Mouse (Mus musculus): ENCODE results near the gene Prlh.

The Prlh gene

DNA sequence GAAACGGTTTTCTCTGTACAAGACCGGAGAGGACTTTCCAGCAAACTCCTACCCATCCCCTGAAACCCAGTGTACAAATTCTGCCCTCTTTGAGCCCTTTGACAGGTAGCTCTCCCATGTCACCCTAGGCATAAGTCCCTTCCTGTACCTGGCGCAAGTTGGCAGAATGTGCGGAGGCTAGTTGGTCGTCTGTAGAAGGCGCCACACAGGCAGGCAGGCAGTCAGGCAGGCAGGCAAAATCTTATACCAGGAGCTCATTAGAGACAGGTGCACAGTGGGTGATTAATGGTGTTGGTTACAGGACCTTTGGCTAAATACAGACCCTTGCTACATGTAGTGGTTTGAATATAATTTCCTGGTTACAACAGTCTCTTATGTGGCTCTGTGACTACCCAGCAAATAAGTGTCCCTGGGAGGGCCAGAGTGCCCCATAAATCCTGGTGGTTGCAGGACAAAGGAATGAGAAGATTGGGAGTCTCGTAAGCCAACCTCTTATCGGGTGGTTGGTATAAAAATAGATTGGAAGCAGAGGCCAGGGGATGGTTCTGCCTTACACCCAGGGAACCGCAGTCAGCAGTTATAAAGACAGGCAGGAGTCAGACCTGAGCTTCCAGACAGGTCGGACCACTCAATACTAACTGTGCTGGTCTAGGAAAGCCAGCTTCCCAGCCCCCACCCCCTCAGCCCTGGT, 47.1 kb downstream of the Prlh start:
- DNase-seq (ENCODE audit: extremely low spot score, low spot score), result no peak

DNA sequence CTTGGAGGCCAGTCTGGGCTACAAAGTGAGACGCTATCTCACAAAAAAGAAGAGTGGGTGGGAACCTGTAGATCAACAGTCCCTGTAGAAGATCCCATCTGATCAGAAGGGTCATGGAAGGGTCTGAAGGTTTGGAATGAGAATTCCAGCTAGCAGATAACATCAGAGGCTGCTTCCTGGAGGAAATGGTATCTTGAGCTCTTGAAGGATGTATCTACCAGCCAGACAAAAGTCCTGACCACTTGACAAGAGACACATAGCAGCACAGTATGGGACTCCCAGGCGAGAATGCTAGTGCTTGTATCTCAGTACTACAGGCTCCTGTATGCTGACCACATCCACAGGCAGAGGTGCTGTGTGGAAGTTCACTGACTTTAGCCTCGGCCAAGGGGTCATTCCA, 48.2 kb downstream of the Prlh start:
- no peak for DNase-seq (ENCODE audit: extremely low spot score, low spot score)

DNA sequence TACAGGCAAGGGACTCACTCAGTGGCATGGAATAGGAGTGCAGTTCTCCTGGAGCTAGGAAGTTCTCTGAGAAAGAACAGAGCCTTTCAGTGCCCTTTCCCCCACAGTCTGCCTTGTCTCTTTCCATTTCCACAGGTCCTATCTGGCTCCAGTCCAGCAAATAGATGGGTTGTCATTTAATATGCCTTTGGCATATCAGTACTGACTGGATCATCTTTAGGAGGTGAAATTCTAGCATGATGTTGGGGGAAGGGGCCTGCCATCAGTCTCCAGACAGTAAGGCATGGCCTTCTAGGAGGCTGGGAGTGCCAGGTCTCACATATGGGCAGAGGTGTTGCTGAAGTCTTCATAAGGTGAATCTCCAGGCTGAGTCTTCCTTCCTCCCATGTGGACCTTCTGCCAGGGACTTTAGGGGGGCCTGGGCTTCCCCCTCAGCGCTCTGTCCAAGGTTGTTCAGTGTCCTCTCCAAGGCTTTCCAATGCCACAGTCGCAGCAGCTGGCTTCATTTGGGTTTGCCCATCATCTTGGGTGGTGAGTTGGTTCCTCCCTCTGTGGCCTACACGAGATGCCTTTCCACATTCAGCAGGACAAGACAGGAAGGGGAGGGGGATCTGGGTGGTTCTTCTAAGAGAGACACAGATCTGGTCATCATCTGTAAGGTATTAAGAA, 49.1 kb downstream of the Prlh start:
- no peak for DNase-seq (ENCODE audit: extremely low spot score, low spot score)

DNA sequence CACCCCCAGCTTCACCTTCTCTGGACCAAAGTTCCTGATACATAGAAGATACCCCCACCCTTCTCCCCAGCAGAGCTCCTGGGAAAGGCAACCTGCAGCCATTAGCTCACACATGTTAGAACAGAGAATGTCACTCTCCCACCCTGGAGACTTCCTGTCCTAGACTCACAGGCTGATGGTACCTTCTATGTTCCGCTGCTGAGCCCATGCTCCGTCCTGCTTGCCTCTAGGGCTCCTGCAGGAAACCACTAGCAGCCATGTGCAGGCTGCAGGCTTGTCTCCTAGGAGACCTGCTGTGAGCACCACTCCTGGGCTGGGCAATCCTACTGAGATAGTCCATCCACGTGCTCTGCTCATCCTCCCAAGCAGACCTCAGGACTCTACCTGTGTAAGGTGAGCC, 49.7 kb downstream of the Prlh start:
- DNase-seq (ENCODE audit: extremely low spot score, low spot score), result no peak

Data from neural tube, embryonic 10.5 days (tissue).